Mouse (Mus musculus): ENCODE results near the gene Camsap1.

Camsap1 gene

DNA sequence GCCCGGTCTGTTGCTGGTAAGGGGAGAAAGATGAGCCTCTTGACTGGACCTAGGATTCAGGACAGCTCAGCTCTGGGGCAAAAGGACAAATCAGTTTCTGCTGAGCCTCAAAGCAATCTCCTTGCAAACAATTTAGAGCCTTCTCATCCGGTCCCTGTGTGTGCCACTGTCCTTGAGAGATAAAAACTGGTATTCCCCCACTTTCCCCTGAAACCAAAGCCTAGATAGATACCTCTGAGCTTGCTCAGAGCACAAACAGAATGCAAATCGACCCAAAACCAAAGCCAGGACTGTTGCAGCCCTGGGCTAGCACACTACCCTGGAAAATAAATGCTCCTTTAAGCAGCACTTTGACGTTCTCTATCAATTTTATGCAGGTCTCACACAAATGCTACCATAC is 4.1 kb downstream of the Camsap1 start:
- no peak for DNase-seq (ENCODE audit: low spot score in 2 of 2)

DNA sequence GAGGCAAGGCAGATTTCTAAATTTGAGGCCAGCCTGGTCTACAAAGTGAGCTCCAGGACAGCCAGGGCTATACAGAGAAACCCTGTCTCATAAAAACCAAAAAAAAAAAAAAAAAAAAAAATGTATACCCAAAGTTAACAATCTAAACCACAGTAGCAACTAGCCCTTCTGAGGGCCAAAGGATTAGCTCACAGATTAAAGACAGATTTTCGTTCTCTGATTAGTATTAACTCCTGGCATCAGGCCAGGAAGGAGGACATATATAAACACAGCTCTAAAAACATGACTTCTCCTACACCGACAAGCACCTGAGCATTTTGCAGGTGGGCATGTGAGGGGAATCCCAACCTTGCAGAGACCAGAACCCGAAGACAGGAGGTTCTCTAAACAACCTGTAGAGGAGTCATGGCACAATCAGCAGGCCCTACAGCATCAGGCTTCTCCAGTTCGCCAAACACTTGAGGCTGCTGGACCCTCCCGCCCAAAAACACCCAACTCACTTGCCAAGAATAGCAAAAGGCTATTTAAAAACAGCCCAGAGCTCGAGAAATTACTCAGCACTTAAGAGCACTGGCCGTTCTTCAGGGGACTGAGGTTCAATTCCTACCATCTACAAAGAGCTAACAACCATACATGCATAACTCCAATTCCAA is 5.4 kb downstream of the Camsap1 start:
- DNase-seq (ENCODE audit: low spot score in 2 of 2): no peak

DNA sequence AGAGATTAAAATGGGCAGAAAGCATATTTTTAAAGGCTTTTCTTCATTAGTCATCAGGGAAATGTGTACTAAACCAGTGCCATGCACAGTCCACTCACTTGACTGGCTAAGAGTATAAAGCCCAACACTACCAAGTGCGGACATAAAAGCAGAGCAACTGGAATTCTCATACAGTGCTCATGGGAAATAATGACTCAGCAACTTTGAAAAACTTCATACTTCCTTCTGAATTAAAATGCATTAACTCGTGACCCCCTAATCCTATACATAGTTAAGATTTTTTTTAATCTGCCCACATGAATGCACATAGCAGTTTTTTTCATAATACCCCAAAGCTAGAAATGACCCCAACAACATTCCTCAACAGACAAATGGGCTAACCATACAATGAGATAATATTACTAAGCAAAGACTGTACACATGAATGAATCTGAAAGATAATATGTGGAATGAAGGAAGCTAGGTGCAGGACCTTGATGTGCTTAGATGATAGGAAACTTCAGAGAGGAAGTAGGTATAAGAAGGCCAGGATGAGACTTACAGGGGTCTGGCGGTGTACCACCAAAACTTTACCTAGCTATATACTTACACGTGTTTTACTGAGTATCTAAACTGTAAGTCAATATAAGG is 7.8 kb downstream of the Camsap1 start:
- DNase-seq (ENCODE audit: low spot score in 2 of 2): no peak

DNA sequence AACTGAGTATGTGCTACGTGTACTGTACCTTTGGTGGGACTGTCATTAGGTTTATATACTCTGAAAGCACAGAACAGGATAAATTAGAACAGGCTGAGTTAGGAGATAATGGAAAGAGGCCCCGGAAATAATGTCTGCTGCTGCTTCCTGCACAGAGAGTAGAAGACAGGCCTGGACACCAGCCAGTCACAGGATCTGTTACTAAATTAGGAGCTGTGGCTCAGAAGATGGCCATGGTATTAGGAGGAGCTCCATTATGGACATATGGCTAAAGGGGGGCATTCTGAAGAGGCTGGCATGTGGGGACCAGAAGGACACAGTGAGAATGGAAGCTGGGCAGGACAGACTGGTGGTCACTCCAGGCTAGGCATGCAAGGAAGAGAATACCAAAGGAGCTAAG is 12.7 kb downstream of the Camsap1 start:
- DNase-seq (ENCODE audit: low spot score in 2 of 2): no peak

DNA sequence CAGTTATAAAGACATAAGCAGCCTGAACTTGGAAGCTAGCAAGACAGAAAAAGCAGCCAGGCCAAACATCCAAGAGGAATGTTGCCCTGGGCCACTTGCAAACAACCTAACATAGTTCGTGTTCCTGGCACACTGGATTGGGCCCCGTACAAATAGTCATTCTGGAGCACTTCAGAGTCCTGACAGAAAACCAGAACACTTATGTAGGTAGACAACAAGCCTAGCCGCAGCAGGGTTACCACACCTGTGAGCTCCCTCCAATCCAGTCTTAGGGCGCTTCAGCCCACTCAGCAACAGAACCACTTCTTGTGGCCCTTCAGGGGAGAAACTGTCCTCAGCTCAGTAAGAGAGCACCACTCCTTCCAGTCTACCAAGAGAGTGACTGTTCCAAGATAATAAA is 13.8 kb downstream of the Camsap1 start:
- no peak for DNase-seq (ENCODE audit: low spot score in 2 of 2)

DNA sequence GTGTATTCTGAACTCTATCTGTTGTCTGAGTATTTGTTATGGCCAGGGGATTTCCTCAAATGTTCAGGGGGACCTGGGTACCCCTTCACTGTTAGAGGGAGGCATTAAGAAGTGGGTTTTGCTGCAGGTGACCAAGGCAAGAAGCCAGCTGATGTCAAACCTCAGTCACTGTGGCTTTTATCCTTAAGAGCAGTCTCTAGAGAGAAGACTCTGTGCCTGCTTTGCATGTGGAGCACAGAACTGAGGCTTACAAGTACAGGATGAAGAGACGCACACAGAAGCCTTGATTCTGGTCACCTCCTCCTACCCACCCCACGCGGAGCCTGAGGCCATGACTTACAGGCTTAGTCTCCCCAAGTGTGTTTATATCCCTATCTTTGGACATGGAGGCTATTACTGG is 33.8 kb downstream of the Camsap1 start:
- DNase-seq (ENCODE audit: low spot score in 2 of 2): no peak

DNA sequence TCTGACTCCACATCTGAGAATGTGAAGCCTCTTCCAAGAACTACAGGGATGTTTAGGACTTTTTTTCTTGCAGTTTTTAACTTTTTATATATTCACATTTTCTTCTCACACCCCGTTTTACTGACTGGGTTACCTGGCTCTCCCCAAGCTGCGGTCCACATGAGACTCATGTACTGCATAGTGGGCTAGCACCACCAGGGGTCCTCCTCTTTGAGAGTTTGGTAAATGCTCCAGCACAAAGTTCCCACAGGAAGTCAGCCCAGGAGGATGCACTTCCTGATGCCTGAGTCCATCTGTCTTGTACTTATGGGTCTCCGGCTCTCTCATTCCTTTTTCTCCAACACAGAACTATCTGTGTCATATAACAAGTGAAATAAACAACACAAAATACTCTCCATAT is 35.1 kb downstream of the Camsap1 start:
- no peak for DNase-seq (ENCODE audit: low spot score in 2 of 2)

DNA sequence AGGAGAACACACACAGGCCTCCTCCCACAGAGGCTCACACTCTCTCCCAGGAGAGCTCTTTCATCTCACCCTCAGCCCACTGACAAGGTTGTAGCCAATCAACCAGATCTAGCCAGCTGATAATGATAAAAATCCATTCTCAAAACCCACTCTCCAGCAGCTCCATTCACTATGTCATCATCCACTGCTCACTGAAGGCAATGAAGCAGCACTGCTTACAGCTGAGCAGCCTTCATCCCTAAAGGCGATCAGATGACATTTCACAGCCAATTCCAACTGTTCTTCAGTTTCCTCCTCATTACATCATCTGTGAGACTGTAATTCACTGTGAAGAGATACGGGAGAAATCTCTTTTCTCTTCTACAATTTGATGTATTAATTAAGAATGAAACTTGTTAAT is 39.3 kb downstream of the Camsap1 start:
- no peak for DNase-seq (ENCODE audit: low spot score in 2 of 2)

DNA sequence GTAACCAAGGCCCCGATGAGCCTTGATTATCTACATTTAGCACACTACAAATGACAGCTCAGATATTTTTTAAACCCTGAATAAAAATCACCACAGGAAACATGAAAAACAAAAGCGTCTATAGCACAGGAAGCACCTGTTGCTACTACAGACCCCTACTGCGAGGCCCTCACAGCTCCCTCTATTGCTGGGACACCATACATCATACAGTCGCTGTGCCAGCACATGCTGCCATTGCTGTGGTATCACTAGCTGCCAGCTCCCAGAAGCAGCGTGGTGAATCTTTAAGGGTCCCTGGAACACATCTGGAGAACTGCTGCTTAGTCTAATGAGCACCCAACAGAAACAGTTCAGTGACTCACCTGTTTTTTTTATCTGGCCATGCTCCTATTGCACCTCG is 42.6 kb downstream of the Camsap1 start:
- DNase-seq (ENCODE audit: low spot score in 2 of 2): no peak

DNA sequence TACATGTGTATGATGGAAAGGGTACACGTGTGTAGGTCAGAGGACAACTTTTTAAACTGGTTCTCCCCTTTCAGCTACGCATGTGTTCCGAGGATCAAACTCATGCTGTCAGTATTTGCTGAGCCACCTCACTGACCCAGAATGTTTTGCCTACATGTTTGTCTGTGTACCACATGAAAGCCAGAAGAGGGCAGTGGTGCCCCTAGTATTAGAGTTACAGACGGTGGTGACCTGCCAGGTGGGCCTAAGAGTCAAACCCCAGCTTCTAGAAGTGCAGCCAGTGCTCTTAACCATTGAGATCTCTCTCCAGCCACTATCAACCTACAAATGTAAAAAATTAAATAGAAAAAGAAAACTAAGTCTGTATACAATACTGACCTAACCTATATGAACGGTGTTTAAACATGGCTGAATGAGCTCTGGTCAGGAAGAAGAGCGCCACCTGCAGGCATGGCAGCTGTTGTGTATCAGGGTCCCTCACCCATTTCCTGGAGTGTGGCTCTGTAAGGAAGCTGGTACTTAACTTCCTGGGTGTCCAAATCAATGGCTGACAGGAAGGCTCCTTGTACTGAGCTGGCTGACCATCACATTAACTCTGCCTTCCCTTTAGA is 51.7 kb downstream of the Camsap1 start:
- no peak for DNase-seq (ENCODE audit: low spot score in 2 of 2)

DNA sequence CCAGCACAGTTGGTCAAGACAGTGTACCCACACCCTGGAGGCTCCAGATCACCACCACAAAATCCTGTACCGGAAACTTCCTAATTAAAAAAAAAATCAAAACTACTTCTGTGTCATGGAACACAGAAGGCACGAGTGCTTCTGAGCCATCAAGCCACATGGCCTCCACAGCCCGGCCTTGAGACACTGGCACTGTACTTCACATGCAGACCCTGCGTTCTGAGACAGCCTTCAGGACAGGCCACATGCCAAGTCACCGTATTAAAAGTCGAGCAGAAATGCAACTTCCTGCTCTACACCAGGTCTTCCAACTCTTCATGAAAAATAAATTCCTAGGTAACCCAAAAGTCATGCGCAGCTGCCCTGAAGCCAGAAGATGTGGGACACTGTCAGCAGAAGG is 55.3 kb downstream of the Camsap1 start:
- DNase-seq (ENCODE audit: low spot score in 2 of 2): no peak

DNA sequence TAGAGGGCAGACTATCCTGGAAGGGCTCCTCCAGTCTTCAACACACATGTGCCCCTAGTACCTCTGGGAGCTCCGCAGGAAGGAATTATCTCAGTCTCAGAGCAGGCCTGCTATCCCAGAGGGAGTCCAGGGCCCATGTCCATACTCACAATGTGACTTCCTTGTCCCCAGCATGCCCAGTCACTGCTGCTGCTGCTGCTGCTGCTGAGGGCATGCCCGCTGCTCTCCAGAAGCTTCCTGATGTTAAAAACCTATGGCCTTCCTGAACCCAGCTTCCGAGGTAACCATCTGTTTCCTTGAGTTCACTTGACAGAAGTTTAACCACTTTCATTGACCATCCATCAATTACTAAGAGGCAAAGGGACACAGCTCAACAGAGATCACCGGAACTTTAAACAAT is 58.1 kb downstream of the Camsap1 start:
- no peak for DNase-seq (ENCODE audit: low spot score in 2 of 2)

DNA sequence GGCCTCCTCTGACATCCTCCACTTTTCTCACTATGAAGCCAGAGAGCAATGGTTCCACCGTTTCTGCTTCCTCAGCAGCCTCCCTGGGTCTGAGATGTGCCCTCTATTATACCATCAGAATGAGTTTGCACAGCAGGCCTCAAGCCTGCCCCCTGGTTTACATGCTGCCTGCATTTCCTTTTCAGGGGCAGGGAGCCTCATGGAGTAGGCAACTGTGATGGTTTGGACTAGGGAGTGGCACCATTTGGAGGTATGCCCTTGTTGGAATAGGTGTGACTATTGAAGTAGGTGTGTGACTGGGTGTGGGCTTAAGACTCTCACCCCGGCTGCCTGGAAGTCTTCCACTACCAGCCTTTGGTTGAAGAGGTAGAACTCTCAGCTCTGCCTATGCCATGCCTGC is 59.3 kb downstream of the Camsap1 start:
- DNase-seq (ENCODE audit: low spot score in 2 of 2): no peak

DNA sequence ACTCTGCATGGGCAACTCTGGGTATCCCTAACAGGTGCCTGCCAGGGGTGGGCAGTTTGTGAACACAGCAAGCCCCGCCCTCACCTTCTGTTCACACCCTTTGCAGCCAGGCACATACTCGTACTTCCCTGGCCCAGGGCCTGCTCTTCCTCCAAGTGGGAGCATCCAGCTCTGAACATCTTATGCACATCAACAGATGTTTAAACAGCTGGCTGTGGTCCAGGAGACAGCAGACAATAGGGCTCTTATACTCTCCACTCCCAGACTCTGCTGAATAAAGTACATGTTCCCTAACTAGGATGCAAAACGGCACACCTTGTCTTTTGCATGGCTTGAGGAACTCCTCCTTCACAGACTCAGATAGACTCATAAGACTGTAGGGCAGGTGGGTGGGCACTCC is 63.1 kb downstream of the Camsap1 start:
- DNase-seq (ENCODE audit: low spot score in 2 of 2): no peak

DNA sequence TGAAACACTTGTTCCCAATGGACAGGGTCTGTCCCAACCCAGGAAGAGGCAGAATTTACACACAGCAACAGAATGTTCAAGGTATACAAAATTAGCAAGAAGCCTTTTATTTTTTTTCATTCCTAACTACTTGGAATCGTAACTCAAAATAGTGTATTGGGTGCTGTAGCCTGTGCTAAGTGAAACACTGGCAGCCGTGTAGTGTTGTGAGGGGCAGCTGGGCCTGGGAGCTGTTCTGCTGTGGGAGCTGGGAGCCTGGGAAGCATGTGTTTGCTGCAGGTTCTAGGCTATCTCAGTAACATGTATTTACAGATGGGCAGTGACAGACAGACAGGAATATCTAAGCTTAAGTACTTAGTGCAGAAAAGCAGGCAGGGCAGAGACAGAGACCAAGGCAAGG is 64.7 kb downstream of the Camsap1 start:
- DNase-seq (ENCODE audit: low spot score in 2 of 2): no peak

DNA sequence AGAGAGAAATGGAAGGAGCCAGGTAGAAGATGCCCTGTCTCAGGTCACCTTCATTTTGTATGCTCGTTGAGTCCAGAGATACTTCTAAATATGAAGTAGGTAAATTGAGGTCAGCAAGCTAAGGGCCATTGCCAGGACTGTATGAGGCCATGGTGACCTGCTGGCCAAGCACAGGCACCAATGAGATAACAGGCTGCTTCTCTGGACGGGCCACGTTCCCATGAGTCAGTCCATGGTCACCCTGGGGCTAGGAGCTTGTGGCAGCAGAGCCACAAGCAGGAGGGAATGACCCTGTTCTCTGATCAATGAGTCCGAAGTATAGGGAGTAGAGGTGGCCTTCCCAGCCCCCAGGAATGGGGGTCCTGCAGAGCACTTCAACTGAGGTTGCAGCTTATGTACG is 68.3 kb downstream of the Camsap1 start:
- DNase-seq (ENCODE audit: low spot score in 2 of 2): no peak

DNA sequence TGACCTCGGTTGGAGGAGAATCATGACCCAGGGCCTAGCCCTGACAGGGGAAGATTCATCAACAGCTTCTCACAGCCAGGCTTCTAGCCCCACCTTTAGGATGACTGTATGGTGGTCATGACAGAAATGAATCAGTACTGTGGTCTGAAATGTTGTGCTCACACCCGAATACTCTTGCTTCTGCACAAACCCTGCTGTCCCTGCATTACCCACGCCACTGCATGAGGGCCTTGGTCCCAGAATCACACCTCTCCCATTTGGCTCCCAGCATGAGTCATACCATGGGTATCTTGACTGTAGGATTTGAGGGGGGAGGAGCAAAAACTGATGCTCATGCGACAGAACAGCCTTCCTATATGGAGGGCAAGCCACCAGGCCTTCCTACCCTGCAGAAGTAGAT is 68.9 kb downstream of the Camsap1 start:
- no peak for DNase-seq (ENCODE audit: low spot score in 2 of 2)

DNA sequence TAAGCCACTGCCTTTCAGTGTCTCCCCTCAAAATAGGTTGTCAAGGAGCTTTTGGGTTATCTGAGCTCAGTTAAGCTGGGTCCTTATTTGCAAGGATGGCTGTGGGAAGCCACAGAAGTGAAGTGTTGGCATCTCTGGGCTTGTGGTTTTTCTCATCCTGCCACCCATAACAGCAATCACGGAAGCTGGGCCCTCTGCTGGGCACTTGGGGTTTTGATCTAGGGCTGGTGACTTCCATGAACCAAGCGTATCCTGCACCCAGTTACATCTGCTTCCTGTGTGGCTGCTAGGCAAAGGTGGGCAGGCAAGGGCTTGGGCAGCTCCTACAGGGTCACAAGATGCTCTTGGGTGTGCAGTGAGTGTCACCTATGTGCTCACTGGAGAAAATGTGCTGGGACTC is 69.8 kb downstream of the Camsap1 start:
- DNase-seq (ENCODE audit: low spot score in 2 of 2): no peak

DNA sequence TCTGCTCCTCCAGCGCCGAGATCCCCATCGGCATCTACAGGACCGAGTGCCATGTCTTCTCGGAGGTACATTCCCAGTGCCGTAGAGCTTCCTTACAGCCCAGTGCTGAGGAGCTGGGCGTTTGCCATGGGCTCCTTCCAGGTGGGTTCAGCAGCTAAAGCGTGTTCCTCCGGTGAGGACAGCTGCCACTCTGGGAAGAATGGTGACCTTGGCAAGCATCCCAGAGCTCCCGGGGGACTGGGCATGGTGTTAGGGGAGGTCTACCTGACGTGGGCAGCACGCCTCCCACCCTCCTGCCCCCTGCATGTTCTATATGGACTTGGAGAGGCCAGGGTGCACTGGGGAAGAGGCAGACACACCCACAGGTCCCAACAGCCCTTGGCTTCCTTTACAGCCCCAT is 73.2 kb downstream of the Camsap1 start:
- DNase-seq (ENCODE audit: low spot score in 2 of 2): no peak

DNA sequence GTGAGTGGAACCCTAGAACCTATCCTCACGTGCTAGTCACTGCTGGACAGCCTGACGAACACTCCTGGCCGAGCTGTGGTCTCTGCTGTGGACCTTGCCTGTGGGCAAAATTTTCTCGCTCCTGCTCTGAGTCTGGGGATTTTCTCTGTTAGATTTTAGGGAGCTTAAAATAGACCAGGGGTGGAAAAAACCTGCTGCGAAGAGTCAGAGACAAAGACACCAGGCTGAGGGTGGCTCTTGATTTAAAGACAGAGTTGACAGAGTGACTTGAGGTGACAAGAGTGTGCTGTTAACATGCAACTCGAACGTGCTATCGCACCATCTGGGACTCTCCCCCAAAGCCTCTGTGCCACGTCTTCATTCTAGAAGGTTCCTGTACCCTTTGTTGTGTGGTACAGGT is 84.1 kb downstream of the Camsap1 start:
- DNase-seq (ENCODE audit: low spot score in 2 of 2): no peak

DNA sequence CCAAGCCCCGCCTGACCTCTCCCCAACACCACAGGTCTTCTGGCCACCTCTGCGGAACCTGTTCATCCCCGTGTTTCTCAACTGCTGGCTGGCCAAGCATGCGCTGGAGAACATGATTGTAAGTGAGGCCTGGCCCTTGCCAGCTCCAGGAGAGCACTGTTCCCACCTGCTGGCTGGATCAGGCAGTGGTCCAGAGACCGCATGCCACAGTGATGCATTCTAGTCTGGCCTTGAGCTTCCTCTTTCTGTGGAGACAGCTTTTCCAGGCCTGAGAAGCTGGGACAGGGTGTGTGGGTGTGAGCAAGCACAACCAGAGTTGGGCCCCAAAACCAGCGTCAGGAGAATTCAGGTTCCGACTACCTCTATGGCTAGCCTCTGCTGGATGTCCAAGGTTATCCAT is 90.6 kb downstream of the Camsap1 start:
- no peak for DNase-seq (ENCODE audit: low spot score in 2 of 2)

DNA sequence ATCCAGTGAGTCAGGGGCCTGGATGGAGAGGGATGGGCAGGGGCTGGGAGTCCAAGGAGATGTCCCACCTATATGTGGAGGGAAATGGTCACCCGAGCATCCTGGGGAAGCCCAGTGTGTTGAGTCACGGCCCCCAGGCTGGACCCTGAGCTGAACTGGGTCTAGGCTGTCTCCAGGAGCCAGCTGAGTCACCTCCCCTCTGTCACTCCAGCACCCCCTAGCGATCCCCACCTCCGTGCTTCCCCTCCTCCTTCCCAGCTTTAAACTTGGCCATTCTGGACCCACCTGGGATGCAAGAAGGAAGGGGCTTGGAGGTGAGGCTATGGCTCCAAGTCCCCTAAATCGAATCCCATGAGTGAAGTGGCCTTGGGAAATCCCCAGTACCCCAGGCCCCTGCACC is 94.9 kb downstream of the Camsap1 start:
- DNase-seq (ENCODE audit: low spot score in 2 of 2): no peak

DNA sequence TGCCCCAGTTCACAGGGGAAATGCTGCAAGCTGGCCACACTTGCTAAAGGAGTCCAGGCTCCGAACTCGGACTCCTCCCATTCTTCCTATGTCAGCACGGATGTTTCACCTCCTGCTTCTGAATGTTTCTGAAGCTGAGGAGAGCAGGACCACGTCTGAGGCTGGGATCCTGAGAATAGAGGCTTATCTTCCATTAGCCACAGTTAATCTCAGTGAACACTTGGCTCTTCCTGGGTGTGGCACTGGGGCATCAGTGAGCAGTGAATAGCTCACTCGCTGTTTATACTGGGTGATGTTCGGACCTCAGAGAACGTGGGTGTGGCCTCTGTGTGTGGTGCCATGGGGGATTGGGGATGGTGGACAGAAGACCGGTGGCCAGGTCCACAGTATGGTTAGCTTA is 95.9 kb downstream of the Camsap1 start:
- no peak for DNase-seq (ENCODE audit: low spot score in 2 of 2)

DNA sequence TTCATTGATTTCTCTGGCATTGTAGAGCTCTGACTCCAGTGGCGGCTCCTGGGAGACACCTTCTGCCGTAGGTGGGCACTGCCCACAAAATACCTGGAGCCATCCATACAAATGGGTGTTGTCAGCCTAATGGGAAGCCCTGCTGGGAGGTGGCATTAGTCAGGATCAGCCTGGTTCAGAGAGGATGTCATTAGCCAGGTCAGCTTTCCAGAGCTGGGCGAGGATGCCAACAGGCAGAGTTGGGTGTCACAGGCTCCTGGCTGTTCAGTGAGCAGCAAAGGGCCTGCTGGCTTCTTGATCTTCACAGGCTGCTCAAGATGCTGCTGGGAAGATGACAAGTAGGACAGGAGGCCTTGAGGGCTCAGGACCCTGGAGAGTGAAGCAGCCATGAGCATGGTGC is 98.3 kb downstream of the Camsap1 start:
- DNase-seq (ENCODE audit: low spot score in 2 of 2): no peak
